Mouse (Mus musculus): Measurements from ENCODE around the gene Rsg1. TPM values are rescaled to one million over a fixed set of nuclear protein-coding genes. Genes with fewer than 3 reads are reported as not detected.

Rsg1 gene
- polyA plus RNA-seq, 1 experiment from 2014 or later, result 10.9 TPM

GRCm38 (mm10) chr4:141239388-141240125 is 25.8 kb downstream of the Rsg1 start, which contains the start of gene Arhgef19:
Gene Arhgef19, plus strand, starts transcription at chr4:141239499.
- Histone ChIP-seq H3K9ac (no peak within 1 kb of the TSS), H3K9me3 (no peaks in the 10 kb centered on the region), H3K4me2 (peak within 1 kb of the TSS; percentile 61), H3K4me1 (replicated peaks) (peaks cover 24% of the 10 kb centered on the region), H3K36me3 (no peaks in the 10 kb centered on the region), H3K27me3 (peaks cover 56% of the 10 kb centered on the region), H3K4me3 (peak within 1 kb of the TSS; percentile 29), H3K27ac (replicated peaks) (no peak within 1 kb of the TSS)
- peak; percentile 83 for ATAC-seq (ENCODE audit: low FRiP score, low read depth)
- WGBS, result 3% methylated on average over 31 of the region's 31 CpGs

- H3K9me3 ChIP-seq, result no peaks in the 10 kb centered on the region
- no peak overlapping the region for H3K4me2 ChIP-seq
- no peak overlapping the region for H3K27ac ChIP-seq (replicated peaks)
- H3K4me3 ChIP-seq, result no peak overlapping the region
- peaks cover 56% of the 10 kb centered on the region for H3K27me3 ChIP-seq
- no peaks in the 10 kb centered on the region for H3K36me3 ChIP-seq
- peaks cover 35% of the 10 kb centered on the region for H3K4me1 ChIP-seq (replicated peaks)
- no peak for ATAC-seq (ENCODE audit: low FRiP score, low read depth)
- 4% methylated on average over 14 of the region's 14 CpGs for WGBS
- no peak overlapping the region for H3K9ac ChIP-seq
Measured at GRCm38 (mm10) chr4:141240617-141241016, 26.9 kb downstream of the Rsg1 start.

GRCm38 (mm10) chr4:141241861-141242260 is 28.1 kb downstream of the Rsg1 start:
- WGBS, result 34% methylated on average over 15 of the region's 15 CpGs
- Histone ChIP-seq H3K4me1 (replicated peaks) (peaks cover 47% of the 10 kb centered on the region), H3K27me3 (peaks cover 63% of the 10 kb centered on the region), H3K9ac (no peak overlapping the region), H3K4me2 (no peak overlapping the region), H3K4me3 (no peak overlapping the region), H3K36me3 (no peaks in the 10 kb centered on the region), H3K27ac (replicated peaks) (no peak overlapping the region), H3K9me3 (no peaks in the 10 kb centered on the region)
- no peak for ATAC-seq (ENCODE audit: low FRiP score, low read depth)

- peaks cover 63% of the 10 kb centered on the region for H3K27me3 ChIP-seq
- no peak overlapping the region for H3K4me2 ChIP-seq
- no peaks in the 10 kb centered on the region for H3K36me3 ChIP-seq
- WGBS, result 4% methylated on average over 11 of the region's 11 CpGs
- H3K9me3 ChIP-seq, result no peaks in the 10 kb centered on the region
- no peak overlapping the region for H3K9ac ChIP-seq
- H3K4me1 ChIP-seq (replicated peaks), result peaks cover 56% of the 10 kb centered on the region
- H3K27ac ChIP-seq (replicated peaks), result no peak overlapping the region
- no peak overlapping the region for H3K4me3 ChIP-seq
- ATAC-seq (ENCODE audit: low FRiP score, low read depth), result no peak
Measured at GRCm38 (mm10) chr4:141242651-141243241, 29.0 kb downstream of the Rsg1 start.

- no peak for ATAC-seq (ENCODE audit: low FRiP score, low read depth)
- Histone ChIP-seq H3K27ac (replicated peaks) (no peak overlapping the region), H3K27me3 (peaks cover 64% of the 10 kb centered on the region)
Measured at GRCm38 (mm10) chr4:141243636-141244035, 29.9 kb downstream of the Rsg1 start.

GRCm38 (mm10) chr4:141244401-141244800 is 30.6 kb downstream of the Rsg1 start:
- Histone ChIP-seq H3K9ac (no peak overlapping the region), H3K36me3 (no peaks in the 10 kb centered on the region), H3K4me3 (no peak overlapping the region), H3K4me1 (replicated peaks) (peaks cover 60% of the 10 kb centered on the region), H3K27me3 (peaks cover 64% of the 10 kb centered on the region), H3K4me2 (no peak overlapping the region; the same call in 1 of the 2 replicates), H3K9me3 (no peaks in the 10 kb centered on the region), H3K27ac (replicated peaks) (peak overlapping the region; percentile 77)
- 27% methylated on average over 5 of the region's 5 CpGs for WGBS
- no peak for ATAC-seq (ENCODE audit: low FRiP score, low read depth)

More at GRCm38 (mm10) chr4:141243636-141244035, 29.9 kb downstream of the Rsg1 start:
- H3K4me3 ChIP-seq, result no peak overlapping the region
- H3K36me3 ChIP-seq, result no peaks in the 10 kb centered on the region
- no peak overlapping the region for H3K9ac ChIP-seq
- H3K4me1 ChIP-seq (replicated peaks), result peaks cover 65% of the 10 kb centered on the region
- no peaks in the 10 kb centered on the region for H3K9me3 ChIP-seq
- WGBS, result 67% methylated on average over 5 of the region's 5 CpGs
- H3K4me2 ChIP-seq, result no peak overlapping the region

- peak overlapping the region; percentile 77 for H3K27ac ChIP-seq (replicated peaks)
- H3K4me2 ChIP-seq, result no peak overlapping the region; the same call in 1 of the 2 replicates
- no peak overlapping the region for H3K4me3 ChIP-seq
- H3K4me1 ChIP-seq (replicated peaks), result peaks cover 55% of the 10 kb centered on the region
- peak; percentile 76 for ATAC-seq (ENCODE audit: low FRiP score, low read depth)
- peaks cover 61% of the 10 kb centered on the region for H3K27me3 ChIP-seq
- H3K9me3 ChIP-seq, result no peaks in the 10 kb centered on the region
- WGBS, result 13% methylated on average over 9 of the region's 9 CpGs
- H3K36me3 ChIP-seq, result no peaks in the 10 kb centered on the region
- no peak overlapping the region for H3K9ac ChIP-seq
Measured at GRCm38 (mm10) chr4:141244931-141245425, 31.2 kb downstream of the Rsg1 start.

GRCm38 (mm10) chr4:141246089-141246997 is 32.6 kb downstream of the Rsg1 start:
- H3K4me3 ChIP-seq, result no peak overlapping the region
- no peak overlapping the region for H3K9ac ChIP-seq
- H3K9me3 ChIP-seq, result no peaks in the 10 kb centered on the region
- no peaks in the 10 kb centered on the region for H3K36me3 ChIP-seq
- peak overlapping the region; percentile 63 for H3K4me2 ChIP-seq
- no peak for ATAC-seq (ENCODE audit: low FRiP score, low read depth)
- WGBS, result 21% methylated on average over 24 of the region's 24 CpGs
- peaks cover 55% of the 10 kb centered on the region for H3K4me1 ChIP-seq (replicated peaks)
- peaks cover 48% of the 10 kb centered on the region for H3K27me3 ChIP-seq
- no peak overlapping the region for H3K27ac ChIP-seq (replicated peaks)

GRCm38 (mm10) chr4:141246998-141247350 is 33.2 kb downstream of the Rsg1 start:
- no peak overlapping the region for H3K9ac ChIP-seq
- H3K9me3 ChIP-seq, result no peaks in the 10 kb centered on the region
- H3K36me3 ChIP-seq, result no peaks in the 10 kb centered on the region
- H3K4me1 ChIP-seq (replicated peaks), result peaks cover 55% of the 10 kb centered on the region
- 3% methylated on average over 17 of the region's 17 CpGs for WGBS
- H3K27ac ChIP-seq (replicated peaks), result no peak overlapping the region
- H3K27me3 ChIP-seq, result peaks cover 41% of the 10 kb centered on the region
- H3K4me2 ChIP-seq, result peak overlapping the region; percentile 63
- ATAC-seq (ENCODE audit: low FRiP score, low read depth), result no peak
- H3K4me3 ChIP-seq, result 0 out of 2 replicates have a peak overlapping the region, but pooled peaks have one; percentile 42

- Histone ChIP-seq H3K4me2 (peak overlapping the region; percentile 63), H3K9ac (no peak overlapping the region; the same call in 1 of the 2 replicates), H3K4me3 (peak overlapping the region; percentile 42), H3K27me3 (peaks cover 35% of the 10 kb centered on the region), H3K9me3 (no peaks in the 10 kb centered on the region), H3K36me3 (no peaks in the 10 kb centered on the region), H3K4me1 (replicated peaks) (peaks cover 48% of the 10 kb centered on the region), H3K27ac (replicated peaks) (no peak overlapping the region)
- ATAC-seq (ENCODE audit: low FRiP score, low read depth), result no peak
- WGBS, result 1% methylated on average over 59 of the region's 60 CpGs
Measured at GRCm38 (mm10) chr4:141247776-141248613, 34.2 kb downstream of the Rsg1 start.

- Histone ChIP-seq H3K27ac (replicated peaks) (no peak overlapping the region), H3K27me3 (peaks cover 35% of the 10 kb centered on the region), H3K4me3 (0 out of 2 replicates have a peak overlapping the region, but pooled peaks have one; percentile 42), H3K4me1 (replicated peaks) (peaks cover 48% of the 10 kb centered on the region), H3K9ac (no peak overlapping the region), H3K4me2 (peak overlapping the region; percentile 63; the same call in 1 of the 2 replicates), H3K9me3 (no peaks in the 10 kb centered on the region), H3K36me3 (no peaks in the 10 kb centered on the region)
- no peak for ATAC-seq (ENCODE audit: low FRiP score, low read depth)
- WGBS, result 8% methylated on average over 11 of the region's 11 CpGs
Measured at GRCm38 (mm10) chr4:141248614-141248978, 34.8 kb downstream of the Rsg1 start.
